Mouse (Mus musculus) ovary, postnatal 14 days (tissue): ENCODE data around the gene Taf3.

ENCODE experiments used
- DNase-seq: peaks from one replicate; pipeline ENCODE4 v3.0.0; 2022; ENCODE audit warnings: low spot score

The Taf3 gene

GRCm38 (mm10) chr2:9888913-9889650 is 159.3 kb downstream of the Taf3 start, which contains the start of gene 9230102O04Rik:
TSS of gene 9230102O04Rik (minus strand) at chr2:9889540.
- no peak for DNase-seq

- no peak for DNase-seq
Observed at GRCm38 (mm10) chr2:9887636-9888035, 160.8 kb downstream of the Taf3 start.

- no peak for DNase-seq
Observed at GRCm38 (mm10) chr2:9886921-9887610, 161.3 kb downstream of the Taf3 start.

- DNase-seq, result no peak
Observed at GRCm38 (mm10) chr2:9886031-9886430, 162.4 kb downstream of the Taf3 start.

- no peak for DNase-seq
Observed at GRCm38 (mm10) chr2:9885217-9885770, 163.1 kb downstream of the Taf3 start.

GRCm38 (mm10) chr2:9884533-9885216 is 163.7 kb downstream of the Taf3 start:
- no peak for DNase-seq

GRCm38 (mm10) chr2:9883803-9884532 is 164.4 kb downstream of the Taf3 start:
- no peak for DNase-seq

- no peak for DNase-seq
Observed at GRCm38 (mm10) chr2:9882926-9883802, 165.2 kb downstream of the Taf3 start.

- no peak for DNase-seq
Observed at GRCm38 (mm10) chr2:9882371-9882925, 165.9 kb downstream of the Taf3 start.

GRCm38 (mm10) chr2:9881611-9882023 is 166.8 kb downstream of the Taf3 start:
- DNase-seq, result no peak

GRCm38 (mm10) chr2:9881051-9881591 is 167.3 kb downstream of the Taf3 start, which contains the start of gene 4930412O13Rik:
TSS of gene 4930412O13Rik (plus strand) at chr2:9881252.
- no peak for DNase-seq

GRCm38 (mm10) chr2:9880271-9880670 is 168.1 kb downstream of the Taf3 start:
- no peak for DNase-seq

GRCm38 (mm10) chr2:9879493-9879892 is 168.9 kb downstream of the Taf3 start:
- peak; percentile 83 for DNase-seq

- no peak for DNase-seq
Observed at GRCm38 (mm10) chr2:9879092-9879491, 169.3 kb downstream of the Taf3 start.

GRCm38 (mm10) chr2:9878564-9879081 is 169.8 kb downstream of the Taf3 start:
- DNase-seq, result no peak

- no peak for DNase-seq
Observed at GRCm38 (mm10) chr2:9877966-9878563, 170.3 kb downstream of the Taf3 start.

- no peak for DNase-seq
Observed at GRCm38 (mm10) chr2:9877326-9877690, 171.1 kb downstream of the Taf3 start.

GRCm38 (mm10) chr2:9876621-9877325 is 171.6 kb downstream of the Taf3 start:
- DNase-seq, result no peak
